20 mouse cellular contexts compared by ENCODE assay signal in the genomic region with DNA sequence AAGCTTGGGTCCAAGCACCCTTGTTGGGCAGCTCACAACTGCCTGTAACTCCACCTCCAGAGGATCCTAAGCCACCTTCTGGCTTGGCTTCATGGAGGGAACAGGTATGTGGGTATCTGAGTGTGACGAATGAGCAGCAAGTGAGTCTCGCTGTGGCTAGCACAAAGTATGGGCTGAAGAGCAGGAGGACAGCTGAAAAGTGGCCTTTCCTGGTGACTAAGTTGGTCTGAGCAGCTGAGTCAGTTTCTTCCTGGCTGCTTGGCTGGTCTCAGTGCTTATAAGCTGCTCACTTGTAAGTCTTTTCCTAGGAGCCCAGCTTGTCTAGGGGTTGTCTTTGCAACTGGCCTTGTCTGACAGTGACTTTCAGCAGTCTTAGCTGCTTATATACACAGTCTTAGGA. TPM values are rescaled to one million over a fixed set of nuclear protein-coding genes. Genes with fewer than 3 reads are reported as not detected.
"Had no signal": no experiment of that assay in that cellular context is flagged by ENCODE, and none has a peak within 500 bp of the region (broad histone marks: within the 10 kb centered on the region; RNA-seq: fewer than 3 reads in every experiment).

No protein-coding gene starts in this region.

- H3K36me3 ChIP-seq: kidney, embryonic 15.5 days; limb, embryonic 12.5 days; liver, embryonic 13.5 days; lung, embryonic 15.5 days; midbrain, embryonic 10.5 days; midbrain, embryonic 15.5 days; neural tube, embryonic 13.5 days had no signal

- H3K27ac ChIP-seq: kidney, embryonic 15.5 days; limb, embryonic 12.5 days; liver, embryonic 13.5 days; lung, embryonic 15.5 days; midbrain, embryonic 10.5 days; midbrain, embryonic 15.5 days; neural tube, embryonic 13.5 days had no signal

- H3K4me3 ChIP-seq: kidney, embryonic 15.5 days; limb, embryonic 12.5 days; liver, embryonic 13.5 days; lung, embryonic 15.5 days; midbrain, embryonic 10.5 days; midbrain, embryonic 15.5 days; neural tube, embryonic 13.5 days had no signal

- ATAC-seq: liver, postnatal 0 days; midbrain, embryonic 15.5 days had no signal

- DNase-seq: kidney, adult 2 months; kidney, postnatal 14 days; layer of hippocampus, adult 9-11 months; layer of hippocampus, postnatal 36 days; liver; liver, embryonic 13.5 days; liver, postnatal 0 days; lung, postnatal 14 days; retina, postnatal 1 day; right cerebral cortex, postnatal 4 days; spleen, adult 18-20 months; thymus, adult 18-20 months; thymus, postnatal 14 days had no signal

- H3K9me3 ChIP-seq: kidney, embryonic 15.5 days; limb, embryonic 12.5 days; lung, embryonic 15.5 days; midbrain, embryonic 10.5 days; midbrain, embryonic 15.5 days; neural tube, embryonic 13.5 days had no signal

RNA-seq across cellular contexts. Expression of a gene that starts 6.5 kb away (rescaled TPM):
- total RNA-seq: monocyte, adult 5-6 weeks had no signal

RNA-seq across cellular contexts. Expression of a gene that starts 27.3 kb away (rescaled TPM):
- total RNA-seq: monocyte, adult 5-6 weeks had no signal

RNA-seq across cellular contexts. Expression of a gene that starts 50.2 kb away (rescaled TPM):
- total RNA-seq: monocyte, adult 5-6 weeks had no signal
